Mouse (Mus musculus) MN1 (cell line): ENCODE data around the gene Slc37a4.
"Not testable (repeated sequence)": the region's sequence is repeated elsewhere in the genome, so short reads cannot be mapped to it uniquely, and the experiment has no call there.

Experiments
- DNase-seq: peaks from one replicate; pipeline ENCODE4 v3.0.0-alpha.2; 2016; ENCODE audit warnings: low spot score

The Slc37a4 gene

GRCm38 (mm10) chr9:44396684-44397411, at the start of gene Slc37a4:
TSS of gene Slc37a4 (plus strand) at chr9:44396852.
- peak; percentile 98 for DNase-seq

GRCm38 (mm10) chr9:44347166-44347565, 49.5 kb upstream of the Slc37a4 start:
- DNase-seq = no peak

- DNase-seq = no peak
These were observed 49.0 kb upstream of the Slc37a4 start for GRCm38 (mm10) chr9:44347621-44348020.

- no peak for DNase-seq
These were observed 48.1 kb upstream of the Slc37a4 start for GRCm38 (mm10) chr9:44348546-44348945.

GRCm38 (mm10) chr9:44351396-44351795, 45.3 kb upstream of the Slc37a4 start:
- no peak for DNase-seq

GRCm38 (mm10) chr9:44352337-44352736, 44.3 kb upstream of the Slc37a4 start:
- no peak for DNase-seq

GRCm38 (mm10) chr9:44353142-44353541, 43.5 kb upstream of the Slc37a4 start:
- DNase-seq = no peak

GRCm38 (mm10) chr9:44357207-44357606, 39.4 kb upstream of the Slc37a4 start:
- peak; percentile 56 for DNase-seq

- DNase-seq = peak; percentile 99
These were observed 35.3 kb upstream of the Slc37a4 start, which contains the start of gene Vps11 for GRCm38 (mm10) chr9:44361190-44361917. TSS of gene Vps11 (minus strand) at chr9:44361670.

GRCm38 (mm10) chr9:44361931-44362330, 34.7 kb upstream of the Slc37a4 start:
- not testable (repeated sequence) for DNase-seq

- no peak for DNase-seq
These were observed 32.2 kb upstream of the Slc37a4 start for GRCm38 (mm10) chr9:44364480-44364879.

- no peak for DNase-seq
These were observed 23.3 kb upstream of the Slc37a4 start for GRCm38 (mm10) chr9:44373386-44373785.

- no peak for DNase-seq
These were observed 20.5 kb upstream of the Slc37a4 start for GRCm38 (mm10) chr9:44376141-44376540.

GRCm38 (mm10) chr9:44377335-44377734, 19.3 kb upstream of the Slc37a4 start:
- DNase-seq = not testable (repeated sequence)

GRCm38 (mm10) chr9:44378153-44378730, 18.4 kb upstream of the Slc37a4 start:
- DNase-seq = no peak

- DNase-seq = peak; percentile 99
These were observed 17.4 kb upstream of the Slc37a4 start, which contains the start of gene Hyou1 for GRCm38 (mm10) chr9:44379054-44379834. TSS of gene Hyou1 (plus strand) at chr9:44379490.

GRCm38 (mm10) chr9:44379862-44380261, 16.8 kb upstream of the Slc37a4 start:
- no peak for DNase-seq

GRCm38 (mm10) chr9:44384596-44384995, 12.1 kb upstream of the Slc37a4 start:
- DNase-seq = no peak

- peak; percentile 43 for DNase-seq
These were observed 9.4 kb upstream of the Slc37a4 start for GRCm38 (mm10) chr9:44387221-44387620.

GRCm38 (mm10) chr9:44389273-44389672, 7.4 kb upstream of the Slc37a4 start:
- peak; percentile 60 for DNase-seq

GRCm38 (mm10) chr9:44391466-44391865, 5.2 kb upstream of the Slc37a4 start:
- DNase-seq = peak; percentile 83

GRCm38 (mm10) chr9:44398087-44398486, 1.4 kb downstream of the Slc37a4 start:
- peak; percentile 39 for DNase-seq
